Mouse (Mus musculus): Measurements from ENCODE around the gene Rpl27.
"Not testable (repeated sequence)": the region's sequence is repeated elsewhere in the genome, so short reads cannot be mapped to it uniquely, and the experiment has no call there.

Gene Rpl27

GRCm38 (mm10) chr11:101468731-101469130, 26.6 kb downstream of the Rpl27 start:
- DNase-seq (ENCODE audit: low spot score) = no peak

- no peak for DNase-seq (ENCODE audit: low spot score)
Measured at GRCm38 (mm10) chr11:101469155-101469554, 27.1 kb downstream of the Rpl27 start.

- no peak for DNase-seq (ENCODE audit: low spot score)
Measured at GRCm38 (mm10) chr11:101470206-101470605, 28.1 kb downstream of the Rpl27 start.

- no peak for DNase-seq (ENCODE audit: low spot score)
Measured at GRCm38 (mm10) chr11:101471926-101472325, 29.8 kb downstream of the Rpl27 start.

DNA sequence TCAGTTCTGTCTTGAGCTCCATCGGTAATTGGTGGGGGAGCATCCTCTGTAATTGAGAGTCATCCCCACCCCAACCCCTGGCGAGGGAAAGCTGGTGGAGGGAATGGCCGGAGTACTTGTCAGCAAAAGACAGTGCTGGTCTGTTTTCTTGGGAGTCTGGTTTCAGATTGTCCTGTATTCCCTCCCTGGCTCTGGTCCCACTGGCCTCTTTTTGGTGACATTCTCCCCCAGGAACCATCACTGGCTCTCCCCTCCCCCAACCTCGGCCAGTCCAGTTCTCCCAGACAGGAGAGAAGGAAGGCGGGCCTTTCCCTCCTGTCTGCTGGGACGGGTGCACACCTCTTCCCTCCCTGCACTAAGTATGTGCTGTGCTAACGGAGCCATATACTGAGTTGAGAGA, 30.2 kb downstream of the Rpl27 start:
- no peak for DNase-seq (ENCODE audit: low spot score)

GRCm38 (mm10) chr11:101473686-101474085, 31.6 kb downstream of the Rpl27 start:
- not testable (repeated sequence) for DNase-seq (ENCODE audit: low spot score)

- no peak for DNase-seq (ENCODE audit: low spot score)
Measured at GRCm38 (mm10) chr11:101474298-101474697, 32.2 kb downstream of the Rpl27 start.

- not testable (repeated sequence) for DNase-seq (ENCODE audit: low spot score)
Measured at GRCm38 (mm10) chr11:101476361-101476760, 34.3 kb downstream of the Rpl27 start.

DNA sequence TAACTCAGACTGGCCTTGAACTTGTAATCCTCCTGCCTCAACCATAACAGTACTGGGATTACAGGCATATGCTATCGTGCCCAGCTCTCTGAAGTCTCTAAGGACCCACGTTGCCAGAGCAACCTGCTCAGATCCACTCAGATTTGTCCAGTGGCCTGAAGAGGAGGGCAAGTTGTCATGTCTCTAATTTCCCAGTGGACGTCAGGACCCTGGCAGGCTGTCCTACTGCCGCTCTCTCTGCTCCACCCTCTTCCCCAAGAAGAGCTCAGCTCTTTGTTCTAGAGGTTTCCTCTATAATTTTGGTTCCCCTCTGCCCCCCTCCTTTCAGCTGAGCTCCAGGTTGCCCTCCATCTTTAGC, 35.1 kb downstream of the Rpl27 start:
- DNase-seq (ENCODE audit: low spot score) = no peak

DNA sequence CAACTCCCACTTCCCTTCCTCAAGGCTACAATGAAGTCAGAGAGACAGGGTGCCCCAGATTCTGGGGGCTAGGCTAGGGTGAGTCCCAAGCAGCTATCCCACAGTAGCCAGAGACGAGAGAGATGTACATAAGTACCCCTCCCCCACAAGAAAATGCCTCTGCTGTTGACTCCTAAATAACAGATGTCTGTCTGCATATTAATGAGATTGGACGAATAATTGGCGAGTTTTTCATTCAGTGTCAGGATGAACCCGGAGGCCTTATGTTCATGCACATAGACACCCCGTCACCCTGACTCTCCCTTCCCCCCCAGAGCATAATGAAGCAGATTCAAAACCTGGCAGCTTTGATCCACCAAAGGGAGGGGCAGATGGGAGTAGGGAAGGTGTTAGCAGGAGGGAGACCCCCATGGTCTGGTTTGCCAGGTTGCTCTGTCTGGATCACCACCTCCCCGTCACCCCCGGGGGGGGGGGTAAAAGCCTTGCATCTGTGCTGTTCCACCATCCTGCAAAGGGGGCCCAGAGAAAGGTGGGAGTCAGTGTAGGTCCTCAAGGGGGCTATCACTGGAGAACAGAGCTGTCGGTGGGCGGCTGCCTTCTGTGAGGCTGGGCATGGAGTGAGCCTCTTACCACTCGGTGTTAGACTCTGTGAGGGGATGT, 35.6 kb downstream of the Rpl27 start:
- DNase-seq (ENCODE audit: low spot score) = no peak

DNA sequence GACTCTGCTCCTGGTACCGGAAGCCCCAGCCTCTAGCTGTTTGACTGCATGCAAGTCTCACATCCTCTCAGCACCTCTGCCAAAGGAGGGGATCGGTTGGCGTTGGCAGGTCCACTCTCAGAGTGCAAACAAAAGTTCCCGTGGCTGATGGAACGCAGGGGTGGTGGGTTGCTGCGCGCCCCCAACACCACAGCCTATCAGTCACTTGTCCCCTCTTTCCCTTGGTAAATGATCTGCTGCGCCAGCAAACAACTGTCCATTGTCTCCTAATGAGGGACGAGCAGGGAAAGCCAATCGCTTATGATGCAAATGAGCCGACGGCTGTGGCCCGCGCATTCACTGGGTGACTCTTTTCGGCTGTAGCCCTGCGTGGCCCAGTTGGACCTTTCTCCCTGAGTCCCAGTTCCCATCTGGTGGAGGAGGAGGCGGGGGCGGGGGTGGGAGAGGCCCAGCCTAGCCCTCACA, 37.1 kb downstream of the Rpl27 start:
- DNase-seq (ENCODE audit: low spot score) = no peak

DNA sequence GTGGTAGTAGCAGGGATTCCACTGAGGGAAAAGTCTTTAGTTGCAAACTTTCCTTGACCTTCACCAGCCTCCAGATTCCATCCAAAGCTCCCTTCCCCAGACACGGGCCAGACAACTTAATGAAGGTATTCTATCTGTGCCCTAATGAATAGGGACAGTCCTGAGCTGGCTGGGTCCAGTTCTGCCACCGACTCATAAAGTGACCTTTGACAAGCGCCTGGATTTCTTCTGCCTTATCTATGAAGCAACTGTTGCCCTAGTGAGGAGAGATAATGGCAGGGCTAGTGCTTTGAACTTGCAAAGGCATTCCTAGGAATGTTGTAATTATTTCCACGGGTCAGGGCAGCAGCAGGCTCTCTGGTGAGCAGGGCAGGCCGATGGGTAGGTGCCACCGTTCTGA, 38.8 kb downstream of the Rpl27 start:
- DNase-seq (ENCODE audit: low spot score) = no peak

DNA sequence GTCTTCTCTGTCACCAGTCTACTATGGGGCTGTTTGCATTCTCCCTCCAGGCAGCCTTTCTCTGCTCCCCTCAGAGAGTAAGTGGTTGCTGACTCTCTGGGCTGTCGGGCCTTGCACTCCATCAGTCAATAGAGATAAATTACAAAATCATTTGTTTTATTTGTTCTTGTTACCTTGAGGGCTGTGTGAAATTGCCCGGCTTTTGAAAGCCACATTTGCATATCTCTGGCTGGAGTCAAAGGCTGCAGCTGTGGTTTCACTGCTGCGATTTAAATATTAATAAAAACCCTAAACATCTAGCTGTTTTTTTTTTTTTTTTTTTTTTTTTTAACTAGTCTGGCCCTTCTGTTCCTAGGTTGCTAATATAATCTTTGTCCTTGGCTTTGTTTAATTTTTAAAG, 41.7 kb downstream of the Rpl27 start:
- no peak for DNase-seq (ENCODE audit: low spot score)

DNA sequence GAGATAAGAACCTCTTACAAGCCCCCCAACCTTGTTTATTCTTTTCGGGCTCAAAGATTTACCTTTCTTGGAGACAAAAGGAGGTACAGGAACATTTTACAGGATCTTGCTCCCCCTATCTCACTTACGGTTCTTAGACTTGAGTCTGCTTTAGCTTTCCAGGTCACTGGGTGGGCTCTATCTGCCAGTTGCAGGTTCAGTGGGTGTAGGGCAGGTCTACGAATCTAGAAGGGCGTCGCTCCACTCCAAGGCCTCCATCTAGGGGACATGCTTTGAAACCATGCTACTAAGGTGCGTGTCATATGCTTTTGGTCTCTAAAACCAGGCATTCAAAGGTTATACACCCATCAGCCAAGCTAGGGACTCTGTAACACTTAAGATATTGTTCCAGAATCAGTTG, 42.1 kb downstream of the Rpl27 start:
- no peak for DNase-seq (ENCODE audit: low spot score)

DNA sequence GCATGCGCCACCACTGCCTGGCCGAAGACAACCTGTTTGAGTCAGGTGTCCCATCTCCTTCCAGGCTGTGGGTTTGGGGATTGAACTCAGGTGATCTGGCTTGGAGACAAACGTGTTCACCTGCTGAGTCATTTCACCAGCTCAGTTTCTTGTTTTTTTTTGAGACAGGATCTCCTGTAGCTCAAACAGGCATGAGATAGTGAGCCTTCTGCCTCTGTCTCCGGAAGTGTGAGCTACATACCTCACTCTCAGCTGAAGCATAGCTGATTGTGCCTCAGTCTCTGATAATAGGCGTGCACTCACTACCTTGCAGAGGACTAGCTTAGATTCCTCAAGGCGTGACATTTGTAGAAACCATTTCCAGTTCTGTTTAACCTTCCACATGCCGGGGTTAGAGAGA, 42.7 kb downstream of the Rpl27 start:
- DNase-seq (ENCODE audit: low spot score) = no peak

DNA sequence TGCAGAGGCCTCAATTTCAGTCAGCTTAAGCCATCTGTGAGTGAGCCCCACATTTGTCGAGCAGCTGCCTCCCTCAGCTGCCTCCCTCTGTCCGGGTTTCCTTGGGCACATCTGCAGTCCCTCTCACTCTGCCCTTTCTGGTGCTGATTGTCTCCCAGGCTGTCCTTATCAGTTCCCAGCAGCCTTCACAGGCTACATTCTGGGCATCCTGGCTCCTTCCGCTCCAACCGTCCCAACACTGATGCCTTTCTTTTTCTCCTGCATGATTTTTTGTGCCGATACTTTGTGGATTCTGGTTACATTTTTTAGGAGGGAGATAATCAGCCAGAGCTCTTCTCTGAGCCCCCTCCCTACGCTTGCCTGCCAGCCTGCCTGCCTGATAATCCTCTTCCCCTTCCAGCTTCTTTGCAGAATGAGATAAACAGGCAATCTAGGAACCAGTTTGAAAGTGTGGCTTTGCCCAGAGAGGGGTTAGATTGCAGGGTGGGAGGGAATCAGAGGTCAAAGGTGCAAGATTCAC, 43.5 kb downstream of the Rpl27 start:
- DNase-seq (ENCODE audit: low spot score) = no peak

DNA sequence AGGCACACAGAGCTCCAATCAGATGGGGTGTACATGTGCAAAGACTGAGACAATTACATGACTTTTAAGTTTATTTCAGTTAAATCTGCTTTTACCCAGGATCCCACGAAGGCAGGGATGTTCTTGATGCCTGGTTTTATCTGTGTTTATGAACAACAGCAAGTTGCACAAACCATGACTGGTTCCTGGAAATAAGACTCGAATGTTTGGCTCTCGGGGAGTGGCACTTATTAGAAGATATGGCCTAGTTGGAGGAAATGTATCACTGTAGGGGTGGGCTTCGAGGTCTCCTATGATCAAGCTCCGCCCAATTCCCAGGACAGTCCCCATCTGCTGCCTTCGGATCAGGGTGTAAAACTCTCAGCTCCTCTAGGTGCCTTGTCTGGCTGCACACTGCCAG, 44.0 kb downstream of the Rpl27 start:
- DNase-seq (ENCODE audit: low spot score) = no peak

Measured in ovary, postnatal 14 days (tissue).